Mouse (Mus musculus) liver, embryonic 14.5 days (tissue): ENCODE results near the gene Ppp1r14b. TPM values are rescaled to one million over a fixed set of nuclear protein-coding genes. Genes with fewer than 3 reads are reported as not detected.
A peak's percentile ranks its signal among the peaks of the same experiment; 100 is the strongest.

Experiments used
- ATAC-seq: fragments of 200-750 bp; cut with Nextera tagmentation; 2 replicates; pipeline ENCODE4 v1.8.0; 2017; ENCODE audit warnings: moderate number of reproducible peaks, mild to moderate bottlenecking, moderate library complexity; ENCODE audit not compliant: insufficient read depth
- DNase-seq, 3 experiments: peaks; one replicate each; pipeline ENCODE4 v3.0.0-alpha.2; 2012 to 2013; ENCODE audit warnings: low read depth in 3 of 3, low spot score in 3 of 3
- H3K27ac ChIP-seq: fragments of 300-500 bp; sonication (generic); 2 replicates; pipeline ENCODE4 v1.5.1; 2014; ENCODE audit warnings: moderate library complexity, mild to moderate bottlenecking, control low read depth, inconsistent platforms
- H3K27me3 ChIP-seq: fragments of 300-500 bp; sonication (generic); 2 replicates; pipeline ENCODE4 v1.6.1; 2014; ENCODE audit warnings: mild to moderate bottlenecking, low read length, moderate library complexity; ENCODE audit not compliant: control insufficient read depth, insufficient read depth
- H3K36me3 ChIP-seq: fragments of 300-500 bp; sonication (generic); replicated peaks from 2 replicates; pipeline ENCODE4 v1.6.1; 2014; ENCODE audit warnings: low read depth; ENCODE audit not compliant: control insufficient read depth, insufficient read depth
- H3K4me1 ChIP-seq, 2 experiments: fragments of 200-500 bp in 1 of 2; fragments of 300-500 bp in 1 of 2; sonication (generic) in 1 of 2; replicated peaks; 2 replicates each; pipeline ENCODE4 v1.6.1; 2012 to 2014; ENCODE audit warnings: antibody characterized with exemption in 1 of 2, inconsistent platforms in 1 of 2, low read length in 1 of 2; ENCODE audit not compliant: control insufficient read depth in 2 of 2, insufficient read depth in 2 of 2
- H3K4me2 ChIP-seq: fragments of 300-500 bp; sonication (generic); 2 replicates; pipeline ENCODE4 v1.6.1; 2014; ENCODE audit warnings: low read depth, mild to moderate bottlenecking, control low read depth, moderate library complexity
- H3K4me3 ChIP-seq, 2 experiments: fragments of 200-500 bp in 1 of 2; fragments of 300-500 bp in 1 of 2; sonication (generic) in 1 of 2; 2 replicates each; pipeline ENCODE4 v1.5.1; 2012 to 2014; ENCODE audit warnings: low read depth in 2 of 2, low read length in 2 of 2, mild to moderate bottlenecking in 2 of 2, control low read depth in 1 of 2, inconsistent platforms in 1 of 2, moderate library complexity in 1 of 2; ENCODE audit not compliant: insufficient read depth in 1 of 2
- H3K9ac ChIP-seq: fragments of 300-500 bp; sonication (generic); replicated peaks from 2 replicates; pipeline ENCODE4 v1.6.1; 2014; ENCODE audit warnings: mild to moderate bottlenecking, control low read depth, moderate library complexity
- H3K9me3 ChIP-seq: fragments of 300-500 bp; sonication (generic); 2 replicates; pipeline ENCODE4 v1.6.1; 2016; ENCODE audit warnings: low read length, mixed read lengths; ENCODE audit not compliant: control insufficient read depth
- CTCF ChIP-seq: IDR thresholded peaks from 2 replicates; pipeline ENCODE4 v1.5.1; 2016; ENCODE audit warnings: antibody characterized with exemption, low read depth, control low read depth
- EP300 ChIP-seq: IDR thresholded peaks from 2 replicates; pipeline ENCODE4 v1.6.1; 2016; ENCODE audit warnings: antibody characterized with exemption, low read depth
- WGBS: fragments of 180-500 bp; shearing (Covaris S2); extraction: QIAGEN DNeasy Blood & Tissue Kit; methylation state at CpG from one replicate; pipeline ENCODE4 v1.1.7; 2014; ENCODE audit not compliant: insufficient replicate concordance; 5-methylcytosine and 5-hydroxymethylcytosine counted together
- polyA plus RNA-seq, 2 experiments: library from polyadenylated mRNA; depleted of rRNA in 1 of 2; stranded (reverse) in 1 of 2; unstranded in 1 of 2; fragments of >200 nt; fragmentation: Nextera tagmentation in 1 of 2; extraction: Ambion mirVana in 1 of 2; gene quantifications; 2 replicates each; pipeline versions ENCODE4 v1.2.1 to v1.2.3; 2012 to 2014

Gene Ppp1r14b
- 52.2 and 69.6 TPM in 2 replicates for polyA plus RNA-seq (2012; rRNA removed)
- polyA plus RNA-seq (2014; fragmentation: Nextera tagmentation; extraction: Ambion mirVana) = 74.0 and 79.2 TPM in 2 replicates

- H3K4me1 ChIP-seq = peaks cover 26 to 35% of the 10 kb centered on the region in 2 experiments
- H3K9me3 ChIP-seq = no peaks in the 10 kb centered on the region
- DNase-seq (peak; percentile 75 to 85 (median 75)), ATAC-seq (peak; percentile 65)
- H3K4me2 ChIP-seq = peak within 1 kb of the TSS; percentile 96
- peak within 1 kb of the TSS; percentile 71 to 94 for H3K4me3 ChIP-seq
- under 1% methylated on average over 68 of the region's 84 CpGs for WGBS
- peak within 1 kb of the TSS; percentile 81 for H3K9ac ChIP-seq
- H3K36me3 ChIP-seq = peaks cover 6% of the 10 kb centered on the region
- H3K27me3 ChIP-seq = no peaks in the 10 kb centered on the region
- TF ChIP-seq EP300 (no peak), CTCF (peak; percentile 25; the same call in 1 of the 2 replicates)
- H3K27ac ChIP-seq = peak within 1 kb of the TSS; percentile 72
Observed at GRCm38 (mm10) chr19:6974211-6975205, at the start of gene Ppp1r14b. Gene Ppp1r14b (plus strand): TSS chr19:6974968.

- Histone ChIP-seq H3K4me1 (peaks cover 7 to 13% of the 10 kb centered on the region in 2 experiments), H3K9me3 (no peaks in the 10 kb centered on the region), H3K9ac (no peak within 1 kb of the TSS), H3K4me2 (peak within 1 kb of the TSS; percentile 30), H3K36me3 (no peaks in the 10 kb centered on the region), H3K27ac (no peak within 1 kb of the TSS), H3K27me3 (peaks cover 61% of the 10 kb centered on the region), H3K4me3 (no peak within 1 kb of the TSS)
- TF ChIP-seq CTCF (no peak), EP300 (no peak)
- no peak for ATAC-seq
- 6% methylated on average over 9 of the region's 9 CpGs for WGBS
- DNase-seq = no peak
Observed at GRCm38 (mm10) chr19:6925307-6925573, 49.5 kb upstream of the Ppp1r14b start, which contains the start of gene Catsperz. Gene Catsperz (minus strand): TSS chr19:6925380.

DNA sequence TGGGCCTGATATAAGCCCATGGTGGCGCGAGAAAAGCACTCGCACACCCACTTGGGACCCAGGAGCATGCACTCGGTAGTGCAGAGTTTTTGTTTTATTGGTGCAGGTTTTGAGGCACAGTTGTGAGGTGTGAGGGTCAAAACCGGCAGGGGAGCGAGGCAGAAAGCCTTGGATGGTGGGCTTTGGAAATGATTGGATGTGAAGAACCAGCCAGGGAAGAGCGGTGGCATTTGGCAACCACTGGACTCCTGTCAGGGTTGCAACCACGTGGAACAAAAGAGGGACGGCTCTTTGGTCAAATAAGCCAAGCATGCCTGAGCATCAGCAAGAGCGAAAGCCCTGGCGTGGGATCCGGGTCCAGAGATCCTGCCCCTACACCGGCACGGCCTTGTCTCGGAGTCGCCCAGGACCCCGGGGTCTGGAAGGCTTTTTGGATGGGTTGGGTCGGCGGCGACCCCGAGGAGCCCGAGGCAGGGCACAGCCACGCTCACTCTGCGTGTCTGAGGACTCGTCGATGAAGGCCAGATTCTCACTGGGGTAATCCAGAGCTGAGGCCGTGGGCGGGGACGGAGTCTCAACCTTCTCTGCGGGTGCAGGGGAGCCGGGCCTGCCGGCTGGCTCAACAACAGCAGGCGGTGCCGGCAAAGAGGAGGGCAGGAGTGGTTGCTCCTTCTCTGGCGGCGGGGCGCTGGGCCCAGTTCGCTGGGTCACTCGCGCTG is 49.0 kb upstream of the Ppp1r14b start:
- Histone ChIP-seq H3K9me3 (no peaks in the 10 kb centered on the region), H3K9ac (no peak overlapping the region), H3K36me3 (no peaks in the 10 kb centered on the region), H3K27me3 (peaks cover 66% of the 10 kb centered on the region), H3K4me1 (peaks cover 7 to 13% of the 10 kb centered on the region in 2 experiments), H3K27ac (no peak overlapping the region), H3K4me2 (no peak overlapping the region), H3K4me3 (no peak overlapping the region)
- WGBS = 18% methylated on average over 40 of the region's 40 CpGs
- TF ChIP-seq CTCF (no peak), EP300 (no peak)
- DNase-seq (no peak), ATAC-seq (no peak)

DNA sequence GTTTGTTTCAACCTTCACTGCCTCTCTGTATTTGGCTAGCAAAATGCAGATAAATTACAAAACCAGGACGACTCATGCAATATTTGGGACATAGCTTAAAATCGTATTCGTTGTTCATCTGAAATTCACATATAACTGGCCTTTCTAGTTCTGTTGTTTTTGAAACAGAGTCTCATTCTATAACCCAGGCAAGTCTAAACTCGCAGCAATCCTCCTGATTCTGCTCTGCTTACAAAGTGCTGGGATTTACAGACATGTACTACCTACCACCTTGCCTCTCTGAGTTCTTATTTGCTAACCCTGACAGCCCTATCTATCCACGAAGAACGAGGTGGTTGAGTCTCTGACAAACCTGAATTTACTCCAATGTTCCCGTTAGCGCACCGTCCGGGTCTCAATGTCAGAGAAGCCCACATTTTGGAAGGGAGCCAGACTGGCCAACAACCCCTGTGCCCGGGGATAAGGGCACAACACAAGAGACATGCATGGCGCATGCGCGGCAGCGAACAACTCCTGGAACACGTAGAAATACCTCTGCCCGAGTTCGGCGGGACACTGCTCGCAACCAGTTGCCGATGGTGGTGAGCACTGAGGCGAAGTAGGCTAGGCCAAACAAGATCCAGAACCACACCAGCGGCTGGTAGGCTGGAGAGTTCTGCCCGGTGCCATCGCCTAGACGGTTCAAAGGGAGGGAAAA is 48.1 kb upstream of the Ppp1r14b start:
- 17% methylated on average over 26 of the region's 26 CpGs for WGBS
- H3K27ac ChIP-seq = no peak overlapping the region
- DNase-seq (no peak), ATAC-seq (no peak)
- H3K9me3 ChIP-seq = no peaks in the 10 kb centered on the region
- H3K9ac ChIP-seq = no peak overlapping the region
- H3K4me2 ChIP-seq = peak overlapping the region; percentile 28; the same call in 1 of the 2 replicates
- no peak overlapping the region for H3K4me3 ChIP-seq
- peaks cover 7 to 13% of the 10 kb centered on the region in 2 experiments for H3K4me1 ChIP-seq
- no peaks in the 10 kb centered on the region for H3K36me3 ChIP-seq
- H3K27me3 ChIP-seq = peaks cover 75% of the 10 kb centered on the region
- TF ChIP-seq EP300 (no peak), CTCF (no peak)
